ENCODE assay signal across 18 mouse cellular contexts in genomic region chr7:105563367-105563766, GRCm38 (mm10). TPM values are rescaled to one million over a fixed set of nuclear protein-coding genes. Genes with fewer than 3 reads are reported as not detected.
"Had no signal": no experiment of that assay in that cellular context is flagged by ENCODE, and none has a peak within 500 bp of the region (broad histone marks: within the 10 kb centered on the region; RNA-seq: fewer than 3 reads in every experiment).

No protein-coding gene starts in this region.

- DNase-seq: kidney, adult 11 months; kidney, adult 8-10 months; kidney, postnatal 36 days; liver, embryonic 13.5 days; lung, adult 2 months; lung, postnatal 14 days; lung, postnatal 4 days; right cerebral cortex, adult 18-20 months; right cerebral cortex, postnatal 14 days; thymus, adult 18-20 months; thymus, postnatal 36 days had no signal

- ATAC-seq: midbrain, embryonic 15.5 days had no signal

- H3K27ac ChIP-seq: kidney, embryonic 15.5 days; liver, embryonic 13.5 days; midbrain, embryonic 12.5 days; midbrain, embryonic 15.5 days; neural tube, embryonic 12.5 days; neural tube, embryonic 15.5 days had no signal

- H3K4me3 ChIP-seq: kidney, embryonic 15.5 days; liver, embryonic 13.5 days; midbrain, embryonic 12.5 days; midbrain, embryonic 15.5 days; neural tube, embryonic 12.5 days; neural tube, embryonic 15.5 days had no signal

RNA-seq across cellular contexts. Expression of gene Apbb1, which starts 18.1 kb away (rescaled TPM):
- total RNA-seq: megakaryocyte progenitor cell, adult 5-6 weeks had no signal

RNA-seq across cellular contexts. Expression of gene Hpx, which starts 36.6 kb away (rescaled TPM):
- total RNA-seq: layer of hippocampus, postnatal 25 days; megakaryocyte progenitor cell, adult 5-6 weeks had no signal
